Mouse (Mus musculus) CD8-positive naive resting alpha-beta T cell, adult 57 days (primary cell): ENCODE data around the gene 1700001L19Rik. TPM values are rescaled to one million over a fixed set of nuclear protein-coding genes. Genes with fewer than 3 reads are reported as not detected.

Source experiments
- total RNA-seq: library from RNA; stranded (reverse); gene quantifications from one replicate; pipeline ENCODE4 v1.2.4, GENCODE M21; 2023

The 1700001L19Rik gene
- total RNA-seq, result not detected

GRCm38 (mm10) chr13:68597199-68597598, at the start of gene 1700001L19Rik:
TSS of gene 1700001L19Rik (plus strand) at chr13:68597421.

DNA sequence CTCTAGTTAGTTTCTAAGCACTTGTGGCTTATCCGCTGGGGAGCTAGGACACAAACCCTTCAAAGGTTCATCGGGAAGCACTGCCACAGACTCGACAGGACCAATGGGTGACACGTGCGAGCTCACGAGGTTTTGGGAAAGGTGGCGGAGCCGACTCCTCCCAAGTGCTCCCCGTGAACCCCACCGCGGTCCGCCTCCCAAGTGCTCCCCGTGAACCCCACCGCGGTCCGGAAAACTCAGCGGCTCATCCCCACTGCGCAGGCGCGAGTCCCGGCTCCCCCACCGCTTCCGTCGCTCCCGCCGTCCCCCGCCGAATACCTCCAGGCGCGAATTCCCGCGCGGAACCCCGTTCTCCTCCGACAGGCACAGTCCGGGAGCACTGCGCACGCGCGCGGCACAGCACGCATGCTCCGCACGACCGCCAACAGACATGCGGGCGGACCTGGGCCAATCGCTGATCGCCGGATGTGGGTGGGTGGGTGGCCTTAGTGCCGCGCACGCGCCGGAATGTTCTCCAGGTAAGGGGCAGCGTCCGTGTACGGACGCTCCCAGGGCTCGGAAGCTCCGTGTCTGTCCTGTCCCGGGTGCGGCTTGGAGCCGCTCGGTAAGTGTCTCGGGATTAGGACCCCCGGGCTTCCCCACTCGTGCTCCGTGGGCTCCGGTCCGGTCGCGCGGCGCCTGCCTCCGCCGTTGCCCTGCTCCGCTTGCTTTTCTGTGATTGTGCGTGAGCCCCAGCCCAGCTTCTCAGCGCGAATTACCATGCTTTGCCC, 15.3 kb upstream of the 1700001L19Rik start, which contains the start of the genes Mtrr and Fastkd3:
TSS of gene Mtrr (minus strand) at position 403 of the 770 bp plus-strand sequence.
TSS of gene Fastkd3 (plus strand) at position 488 of the 770 bp plus-strand sequence.

Other genes starting within 250 kb of the 1700001L19Rik start
- gene Mtrr, start 15.3 kb upstream of the 1700001L19Rik start, total RNA-seq, result 28.0 TPM
- gene Fastkd3, start 15.2 kb upstream of the 1700001L19Rik start, total RNA-seq, result 13.2 TPM